Mouse (Mus musculus) ES-E14 (cell line): Measurements from ENCODE around the gene Vars. TPM values are rescaled to one million over a fixed set of nuclear protein-coding genes. Genes with fewer than 3 reads are reported as not detected.
"Not testable (repeated sequence)": the region's sequence is repeated elsewhere in the genome, so short reads cannot be mapped to it uniquely, and the experiment has no call there.

ENCODE experiments used
- DNase-seq: peaks from one replicate; pipeline ENCODE4 v3.0.0-alpha.2; 2013; ENCODE audit warnings: low read depth, low spot score
- H3K27ac ChIP-seq: 2 replicates; pipeline ENCODE4 v1.5.1; 2012; ENCODE audit warnings: low read depth, mild to moderate bottlenecking, low read length, moderate library complexity, mixed read lengths; ENCODE audit not compliant: poor library complexity, insufficient read depth, severe bottlenecking
- H3K36me3 ChIP-seq: 2 replicates; pipeline ENCODE4 v1.6.1; 2012; ENCODE audit warnings: mild to moderate bottlenecking, low read length, moderate library complexity, mixed read lengths; ENCODE audit not compliant: control insufficient read depth, poor library complexity, insufficient read depth, severe bottlenecking
- H3K4me1 ChIP-seq, 2 experiments: fragments of 150-350 bp in 1 of 2; sonication (generic) in 1 of 2; 2 replicates each; pipeline ENCODE4 v1.6.1; 2012; ENCODE audit warnings: low read length in 2 of 2, mild to moderate bottlenecking in 1 of 2, mixed read lengths in 1 of 2; ENCODE audit not compliant: control insufficient read depth in 2 of 2, insufficient read depth in 2 of 2, poor library complexity in 1 of 2
- H3K4me3 ChIP-seq, 2 experiments: fragments of 150-350 bp in 1 of 2; sonication (generic) in 1 of 2; 2 replicates each; pipeline ENCODE4 v1.5.1; 2012; ENCODE audit warnings: low read length in 2 of 2, low read depth in 1 of 2, mild to moderate bottlenecking in 1 of 2, mixed read lengths in 1 of 2; ENCODE audit not compliant: insufficient read depth in 1 of 2, poor library complexity in 1 of 2, severe bottlenecking in 1 of 2
- H3K9ac ChIP-seq: 2 replicates; pipeline ENCODE4 v1.6.1; 2012; ENCODE audit warnings: low read depth, mild to moderate bottlenecking, low read length, mixed read lengths; ENCODE audit not compliant: poor library complexity, insufficient read depth, severe bottlenecking
- H3K9me3 ChIP-seq: fragments of 150-350 bp; sonication (generic); 2 replicates; pipeline ENCODE4 v1.6.1; 2012; ENCODE audit warnings: low read depth, mild to moderate bottlenecking, low read length; ENCODE audit not compliant: control insufficient read depth, insufficient read depth
- CHD2 ChIP-seq: IDR thresholded peaks from 2 replicates; pipeline ENCODE4 v1.6.1; 2014; ENCODE audit warnings: mild to moderate bottlenecking, low read depth, low read length, inconsistent platforms
- HCFC1 ChIP-seq: IDR thresholded peaks from 2 replicates; pipeline ENCODE4 v1.6.1; 2012; ENCODE audit warnings: low read length, inconsistent platforms, borderline replicate concordance; ENCODE audit not compliant: insufficient read depth
- MAFK ChIP-seq: IDR thresholded peaks from 2 replicates; pipeline ENCODE4 v1.6.1; 2014; ENCODE audit warnings: mild to moderate bottlenecking, low read depth, low read length, inconsistent platforms; ENCODE audit not compliant: insufficient read depth
- ZC3H11A ChIP-seq: IDR thresholded peaks from 2 replicates; pipeline ENCODE4 v1.6.1; 2012; ENCODE audit warnings: low read depth, mild to moderate bottlenecking, inconsistent platforms, low read length, borderline replicate concordance
- ZNF384 ChIP-seq: IDR thresholded peaks from 2 replicates; pipeline ENCODE4 v1.6.1; 2012; ENCODE audit warnings: low read depth, low read length, inconsistent platforms
- in situ Hi-C, 2 experiments: fragments of 600-800 bp; cut with MboI; formaldehyde crosslinking; loops; one replicate each; pipeline ENCODE4 v1.15.1; 2025; ENCODE audit warnings: low sequenced_read_pairs in 2 of 2, inconsistent platforms in 1 of 2; ENCODE audit not compliant: unreplicated experiment in 2 of 2
- total RNA-seq: library from RNA; depleted of rRNA; stranded (reverse); fragments of 300-350 nt; gene quantifications from 2 replicates; pipeline ENCODE4 v1.2.3, GENCODE M21; 2012

The Vars gene
- total RNA-seq, 1 experiment = 303 TPM

DNA sequence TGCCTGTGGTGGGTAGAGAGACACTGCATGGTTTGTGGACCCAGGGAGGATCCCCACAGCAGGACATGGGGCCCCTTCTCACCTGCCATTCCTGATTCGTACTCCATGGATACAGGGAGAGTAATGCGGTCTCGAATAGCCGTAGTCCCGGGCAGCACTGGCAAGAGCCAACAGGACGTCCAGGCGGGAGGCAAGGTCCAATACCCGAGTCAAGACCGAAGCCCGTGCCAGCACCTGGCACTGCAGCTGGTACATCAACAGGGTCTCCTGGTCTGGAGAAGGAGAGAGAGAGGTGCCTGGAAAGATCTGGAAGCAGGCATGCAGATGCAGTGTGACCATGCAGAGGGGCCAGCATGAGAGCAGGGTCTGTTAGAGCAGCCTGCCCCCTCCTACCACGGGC, 30.5 kb downstream of the Vars start:
- Histone ChIP-seq H3K9me3 (no peaks in the 10 kb centered on the region), H3K36me3 (no peaks in the 10 kb centered on the region), H3K4me3 (no peak overlapping the region), H3K9ac (no peak overlapping the region), H3K4me1 (peaks cover 0 to 23% of the 10 kb centered on the region in 2 experiments; a peak in 2 of 4 replicates), H3K27ac (no peak overlapping the region)
- in situ Hi-C loops = no loop called here
- DNase-seq = no peak
- TF ChIP-seq MAFK (no peak), ZNF384 (no peak), ZC3H11A (no peak), CHD2 (no peak), HCFC1 (no peak)

DNA sequence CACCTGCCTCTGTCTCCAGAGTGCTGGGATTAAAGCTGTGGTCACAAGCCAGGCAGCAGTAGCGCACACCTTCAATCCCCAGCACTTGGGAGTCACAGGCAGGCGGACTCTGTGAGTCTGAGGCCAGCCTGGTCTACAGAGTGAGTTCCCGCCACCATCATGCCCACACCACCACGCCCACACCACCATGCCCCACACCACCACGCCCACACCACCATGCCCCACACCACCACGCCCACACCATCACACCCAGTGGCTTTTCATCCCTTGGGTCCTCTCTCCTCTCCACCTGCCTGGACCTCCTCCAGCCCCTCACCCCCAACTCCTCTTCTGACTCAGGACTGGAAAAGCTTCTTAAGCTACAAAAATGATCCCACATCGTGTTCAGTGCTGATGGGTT, 31.1 kb downstream of the Vars start:
- Histone ChIP-seq H3K27ac (no peak overlapping the region), H3K4me1 (peaks cover 0 to 19% of the 10 kb centered on the region in 2 experiments; a peak in 2 of 4 replicates), H3K9me3 (no peaks in the 10 kb centered on the region), H3K4me3 (no peak overlapping the region), H3K36me3 (no peaks in the 10 kb centered on the region), H3K9ac (no peak overlapping the region)
- TF ChIP-seq ZNF384 = no peak
- TF ChIP-seq CHD2 = no peak
- no peak for TF ChIP-seq HCFC1
- TF ChIP-seq ZC3H11A = no peak
- no peak for TF ChIP-seq MAFK
- no peak for DNase-seq
- in situ Hi-C loops = no loop called here

DNA sequence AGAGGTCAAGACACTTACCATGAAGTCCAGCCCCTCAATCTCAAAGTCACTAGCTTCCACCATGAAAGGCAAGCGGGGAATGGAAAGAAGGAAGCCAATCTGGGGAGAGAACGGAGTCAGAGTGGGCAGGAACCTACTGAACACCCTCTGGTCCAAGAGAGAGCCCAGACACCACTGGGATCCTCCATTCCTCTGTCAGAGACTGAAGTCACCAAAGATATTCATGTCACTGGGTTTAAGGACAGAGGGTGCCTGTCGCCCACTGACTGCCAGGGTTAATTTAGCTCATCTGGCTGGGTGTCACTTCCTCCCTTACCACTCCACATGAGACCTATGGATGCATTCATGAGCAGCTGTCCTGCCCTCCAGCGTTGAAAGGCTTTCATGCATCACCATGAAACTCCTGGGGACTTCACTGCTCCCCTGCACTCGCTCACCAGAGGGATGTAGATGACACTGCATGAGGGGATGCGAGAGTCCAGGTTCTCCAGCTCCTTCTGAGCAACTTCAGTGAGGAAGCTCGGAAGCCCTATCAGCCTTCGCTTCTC, 31.6 kb downstream of the Vars start:
- in situ Hi-C loops = no loop called here
- Histone ChIP-seq H3K4me1 (peaks cover 0 to 15% of the 10 kb centered on the region in 2 experiments; a peak in 2 of 4 replicates), H3K27ac (no peak overlapping the region), H3K9ac (no peak overlapping the region), H3K4me3 (no peak overlapping the region), H3K9me3 (no peaks in the 10 kb centered on the region), H3K36me3 (no peaks in the 10 kb centered on the region)
- no peak for DNase-seq
- no peak for TF ChIP-seq HCFC1
- TF ChIP-seq ZNF384 = no peak
- TF ChIP-seq ZC3H11A = no peak
- no peak for TF ChIP-seq CHD2
- TF ChIP-seq MAFK = no peak

DNA sequence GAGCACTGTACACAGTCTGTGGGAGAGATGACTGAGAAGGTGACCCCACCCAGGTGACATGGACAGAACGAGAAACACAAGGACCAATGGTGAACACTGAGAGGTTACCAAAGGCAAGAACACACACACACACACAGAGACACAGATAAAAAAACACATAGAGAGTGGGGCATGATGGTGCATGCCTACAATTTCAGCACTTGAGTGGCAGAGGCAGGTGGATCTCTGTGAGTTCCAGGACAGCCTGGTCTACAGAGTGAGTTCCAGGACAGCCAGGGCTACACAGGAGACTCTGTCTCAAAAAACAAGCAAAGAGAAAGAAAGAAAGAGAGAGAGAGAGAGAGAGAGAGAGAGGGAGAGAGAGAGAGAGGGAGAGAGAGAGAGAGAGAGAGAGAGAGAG, 32.9 kb downstream of the Vars start:
- H3K9ac ChIP-seq, DNase-seq, H3K4me3 ChIP-seq, H3K36me3 ChIP-seq, H3K9me3 ChIP-seq, H3K27ac ChIP-seq, in situ Hi-C loops: not testable (repeated sequence)
- peaks cover 0 to 11% of the 10 kb centered on the region in 2 experiments; a peak in 1 of 4 replicates for H3K4me1 ChIP-seq

DNA sequence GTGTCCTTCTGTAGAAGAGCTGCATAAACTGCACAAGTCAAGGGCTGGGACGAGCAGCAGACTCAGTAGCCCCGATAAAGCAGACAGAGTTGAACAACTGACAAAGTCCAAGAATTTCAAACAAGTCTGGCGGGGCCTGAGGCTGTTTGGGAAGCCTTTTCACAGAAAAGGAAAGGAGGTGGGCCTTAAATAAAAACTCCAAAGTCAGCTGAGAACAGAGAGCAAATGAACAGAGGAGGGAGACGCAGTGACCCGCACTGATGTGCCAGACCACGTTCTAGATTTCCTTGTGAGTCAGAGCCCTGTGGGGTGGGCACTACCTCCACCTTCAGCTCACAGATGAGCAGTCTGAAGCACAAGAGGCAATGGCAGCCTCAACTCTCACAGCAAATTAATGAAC, 34.1 kb downstream of the Vars start:
- DNase-seq = no peak
- peaks cover 0 to 6% of the 10 kb centered on the region in 2 experiments; a peak in 1 of 4 replicates for H3K4me1 ChIP-seq
- H3K9me3 ChIP-seq = no peaks in the 10 kb centered on the region
- TF ChIP-seq ZC3H11A (no peak), HCFC1 (no peak), MAFK (no peak), ZNF384 (no peak), CHD2 (no peak)
- no peak overlapping the region for H3K27ac ChIP-seq
- no peak overlapping the region for H3K9ac ChIP-seq
- in situ Hi-C loops = no loop called here
- no peak overlapping the region for H3K4me3 ChIP-seq
- no peaks in the 10 kb centered on the region for H3K36me3 ChIP-seq
